Mouse (Mus musculus): ENCODE data around the gene Dedd2. TPM values are rescaled to one million over a fixed set of nuclear protein-coding genes. Genes with fewer than 3 reads are reported as not detected.

Dedd2 gene
- polyA plus RNA-seq, 1 experiment from 2014 or later, result 18.2 TPM

- no peak for ATAC-seq
- no peaks in the 10 kb centered on the region for H3K9me3 ChIP-seq (ENCODE audit: low read length)
- 56% methylated on average over 4 of the region's 4 CpGs for WGBS
- no peaks in the 10 kb centered on the region for H3K4me1 ChIP-seq (ENCODE audit: insufficient read depth, low read depth, low read length)
- H3K4me2 ChIP-seq (replicated peaks; ENCODE audit: low read depth, low read length), result no peak overlapping the region
- no peak overlapping the region for H3K4me3 ChIP-seq (ENCODE audit: low read depth, low read length)
- no peak for DNase-seq (ENCODE audit: low spot score)
- H3K36me3 ChIP-seq (ENCODE audit: insufficient read depth, low read length), result no peaks in the 10 kb centered on the region
- TF ChIP-seq EP300 (IDR thresholded peaks at IDR 0.05) (no peak), CTCF (IDR thresholded peaks at IDR 0.05) (no peak)
- H3K27me3 ChIP-seq (replicated peaks; ENCODE audit: insufficient read depth, low read length), result peaks cover 6% of the 10 kb centered on the region; the same call in 1 of the 2 replicates
- H3K9ac ChIP-seq (replicated peaks; ENCODE audit: low read depth), result no peak overlapping the region
- H3K27ac ChIP-seq (ENCODE audit: low read length), result no peak overlapping the region
Observed at GRCm38 (mm10) chr7:25154648-25155047, 65.8 kb downstream of the Dedd2 start.

DNA sequence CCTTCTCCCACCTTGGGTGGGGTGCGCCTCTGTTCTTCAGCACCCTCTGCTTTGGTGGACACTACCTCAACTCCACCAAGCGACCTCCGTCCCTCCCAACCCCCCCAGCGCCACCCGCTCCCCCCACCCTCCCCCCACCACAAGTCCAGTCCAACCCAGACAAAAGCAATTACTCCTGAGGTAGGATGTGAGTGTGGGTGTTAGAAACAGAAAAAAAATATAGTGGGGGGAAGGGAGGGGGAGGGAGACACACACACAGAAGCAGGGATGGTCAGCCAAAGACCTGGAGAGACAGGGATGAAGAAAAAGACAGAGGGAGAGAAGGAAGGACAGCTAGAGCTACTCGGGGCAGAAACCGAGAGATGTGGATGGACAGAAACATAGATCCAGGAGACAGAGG is 66.6 kb downstream of the Dedd2 start:
- Histone ChIP-seq H3K27ac (ENCODE audit: low read length) (no peak overlapping the region), H3K4me1 (ENCODE audit: insufficient read depth, low read depth, low read length) (no peaks in the 10 kb centered on the region), H3K4me2 (replicated peaks; ENCODE audit: low read depth, low read length) (no peak overlapping the region), H3K27me3 (replicated peaks; ENCODE audit: insufficient read depth, low read length) (peaks cover 6% of the 10 kb centered on the region; the same call in 1 of the 2 replicates), H3K4me3 (ENCODE audit: low read depth, low read length) (no peak overlapping the region), H3K36me3 (ENCODE audit: insufficient read depth, low read length) (no peaks in the 10 kb centered on the region), H3K9ac (replicated peaks; ENCODE audit: low read depth) (no peak overlapping the region), H3K9me3 (ENCODE audit: low read length) (no peaks in the 10 kb centered on the region)
- TF ChIP-seq EP300 (IDR thresholded peaks at IDR 0.05), result no peak
- TF ChIP-seq CTCF (IDR thresholded peaks at IDR 0.05), result no peak
- no peak for ATAC-seq
- WGBS, result 29% methylated on average over 7 of the region's 7 CpGs
- no peak for DNase-seq (ENCODE audit: low spot score)

- ATAC-seq, result no peak
- H3K4me1 ChIP-seq (ENCODE audit: insufficient read depth, low read depth, low read length), result no peaks in the 10 kb centered on the region
- H3K27me3 ChIP-seq (replicated peaks; ENCODE audit: insufficient read depth, low read length), result peaks cover 6% of the 10 kb centered on the region; the same call in 1 of the 2 replicates
Observed at GRCm38 (mm10) chr7:25151916-25152556, 68.4 kb downstream of the Dedd2 start.

GRCm38 (mm10) chr7:25151009-25151408 is 69.4 kb downstream of the Dedd2 start:
- ATAC-seq (no peak), DNase-seq (ENCODE audit: low spot score) (no peak)
- Histone ChIP-seq H3K9ac (replicated peaks; ENCODE audit: low read depth) (no peak overlapping the region), H3K36me3 (ENCODE audit: insufficient read depth, low read length) (no peaks in the 10 kb centered on the region), H3K4me2 (replicated peaks; ENCODE audit: low read depth, low read length) (no peak overlapping the region), H3K27me3 (replicated peaks; ENCODE audit: insufficient read depth, low read length) (peaks cover 6% of the 10 kb centered on the region; the same call in 1 of the 2 replicates), H3K27ac (ENCODE audit: low read length) (no peak overlapping the region), H3K4me3 (ENCODE audit: low read depth, low read length) (no peak overlapping the region), H3K9me3 (ENCODE audit: low read length) (no peaks in the 10 kb centered on the region), H3K4me1 (ENCODE audit: insufficient read depth, low read depth, low read length) (no peaks in the 10 kb centered on the region)
- WGBS, result 5% methylated on average over 7 of the region's 7 CpGs
- TF ChIP-seq CTCF (IDR thresholded peaks at IDR 0.05) (no peak), EP300 (IDR thresholded peaks at IDR 0.05) (no peak)

More at GRCm38 (mm10) chr7:25151916-25152556, 68.4 kb downstream of the Dedd2 start:
- DNase-seq (ENCODE audit: low spot score), result no peak
- no peak overlapping the region for H3K4me2 ChIP-seq (replicated peaks; ENCODE audit: low read depth, low read length)
- WGBS, result 45% methylated on average over 4 of the region's 10 CpGs
- TF ChIP-seq CTCF (IDR thresholded peaks at IDR 0.05) (no peak), EP300 (IDR thresholded peaks at IDR 0.05) (no peak)
- no peak overlapping the region for H3K27ac ChIP-seq (ENCODE audit: low read length)
- no peaks in the 10 kb centered on the region for H3K36me3 ChIP-seq (ENCODE audit: insufficient read depth, low read length)
- no peaks in the 10 kb centered on the region for H3K9me3 ChIP-seq (ENCODE audit: low read length)
- H3K4me3 ChIP-seq (ENCODE audit: low read depth, low read length), result no peak overlapping the region
- H3K9ac ChIP-seq (replicated peaks; ENCODE audit: low read depth), result no peak overlapping the region

DNA sequence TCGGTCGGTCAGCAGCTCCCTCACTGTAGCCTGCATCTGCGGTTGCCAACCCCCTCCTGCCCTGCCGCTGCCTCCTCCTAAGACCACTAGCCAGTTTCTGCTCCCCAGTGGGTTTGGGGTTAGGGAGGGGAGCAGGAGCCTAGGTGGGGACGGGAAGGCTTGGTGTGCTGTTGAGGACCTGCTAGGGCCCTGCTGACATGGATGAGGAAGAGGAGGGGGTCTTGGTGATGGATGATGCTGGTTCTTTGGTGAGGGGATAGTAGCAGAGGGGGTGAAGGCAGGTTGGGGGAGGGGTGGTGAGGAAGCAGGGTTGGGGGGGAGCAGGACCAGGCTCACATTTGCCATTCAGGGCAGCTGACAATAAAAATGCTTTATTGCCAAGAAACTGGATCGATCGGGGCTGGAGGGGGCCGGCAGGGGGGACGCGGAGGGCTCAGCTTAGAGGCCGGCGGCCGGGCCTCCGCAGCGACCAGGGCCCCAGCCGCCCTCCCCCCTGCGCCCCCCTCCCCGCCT is 70.2 kb downstream of the Dedd2 start:
- TF ChIP-seq CTCF (IDR thresholded peaks at IDR 0.05) (no peak), EP300 (IDR thresholded peaks at IDR 0.05) (no peak)
- Histone ChIP-seq H3K9ac (replicated peaks; ENCODE audit: low read depth) (no peak overlapping the region), H3K27me3 (replicated peaks; ENCODE audit: insufficient read depth, low read length) (peaks cover 6% of the 10 kb centered on the region; the same call in 1 of the 2 replicates), H3K4me1 (ENCODE audit: insufficient read depth, low read depth, low read length) (no peaks in the 10 kb centered on the region), H3K9me3 (ENCODE audit: low read length) (no peaks in the 10 kb centered on the region), H3K4me3 (ENCODE audit: low read depth, low read length) (no peak overlapping the region), H3K36me3 (ENCODE audit: insufficient read depth, low read length) (no peaks in the 10 kb centered on the region), H3K27ac (ENCODE audit: low read length) (no peak overlapping the region), H3K4me2 (replicated peaks; ENCODE audit: low read depth, low read length) (no peak overlapping the region)
- DNase-seq (ENCODE audit: low spot score), result no peak
- ATAC-seq, result no peak
- 0% methylated on average over 5 of the region's 18 CpGs for WGBS

Small RNAs within 50 kb of the gene (microRNA-seq; reads per million reads assigned to microRNA genes)
- not detected for gene Mir7048

Other genes starting within 250 kb of the Dedd2 start
- gene Rabac1, start 247.9 kb downstream of the Dedd2 start, polyA plus RNA-seq (2015; fragmentation: Nextera tagmentation; extraction: Ambion mirVana), result 488 and 561 TPM in 2 replicates
- gene Atp1a3, start 214.7 kb downstream of the Dedd2 start, polyA plus RNA-seq (2015; fragmentation: Nextera tagmentation; extraction: Ambion mirVana), result 0.57 and 0.73 TPM in 2 replicates
- 1.9 and 2.9 TPM in 2 replicates for gene Grik5, start 148.3 kb downstream of the Dedd2 start, polyA plus RNA-seq (2015; fragmentation: Nextera tagmentation; extraction: Ambion mirVana)
- gene Zfp574, start 148.0 kb downstream of the Dedd2 start, polyA plus RNA-seq (2015; fragmentation: Nextera tagmentation; extraction: Ambion mirVana), result 19.8 and 20.1 TPM in 2 replicates
- gene Pou2f2, start 40.9 kb downstream of the Dedd2 start, polyA plus RNA-seq (2015; fragmentation: Nextera tagmentation; extraction: Ambion mirVana), result 0.98 and 1.4 TPM in 2 replicates
- gene Zfp526, start 810 bp upstream of the Dedd2 start, polyA plus RNA-seq (2015; fragmentation: Nextera tagmentation; extraction: Ambion mirVana), result 1.6 and 2.2 TPM in 2 replicates
- gene Gsk3a, start 17.2 kb upstream of the Dedd2 start, polyA plus RNA-seq (2015; fragmentation: Nextera tagmentation; extraction: Ambion mirVana), result 6.7 and 6.8 TPM in 2 replicates
- gene Erf, start 30.1 kb upstream of the Dedd2 start, polyA plus RNA-seq (2015; fragmentation: Nextera tagmentation; extraction: Ambion mirVana), result 8.7 and 10.3 TPM in 2 replicates
- 26.5 and 31.9 TPM in 2 replicates for gene Cic, start 47.1 kb upstream of the Dedd2 start, polyA plus RNA-seq (2015; fragmentation: Nextera tagmentation; extraction: Ambion mirVana)
- gene Pafah1b3, start 77.4 kb upstream of the Dedd2 start, polyA plus RNA-seq (2015; fragmentation: Nextera tagmentation; extraction: Ambion mirVana), result 83.8 and 87.1 TPM in 2 replicates
- not detected in 2 replicates for gene Prr19, start 80.8 kb upstream of the Dedd2 start, polyA plus RNA-seq (2015; fragmentation: Nextera tagmentation; extraction: Ambion mirVana)
- 0.08 TPM in 1 of 2 replicates, not detected in the other for gene Tmem145, start 85.5 kb upstream of the Dedd2 start, polyA plus RNA-seq (2015; fragmentation: Nextera tagmentation; extraction: Ambion mirVana)
- gene Megf8, start 96.5 kb upstream of the Dedd2 start, polyA plus RNA-seq (2015; fragmentation: Nextera tagmentation; extraction: Ambion mirVana), result 5.6 and 6.3 TPM in 2 replicates
- gene Cnfn, start 149.1 kb upstream of the Dedd2 start, polyA plus RNA-seq (2015; fragmentation: Nextera tagmentation; extraction: Ambion mirVana), result not detected in 2 replicates
- gene Lipe, start 178.1 kb upstream of the Dedd2 start, polyA plus RNA-seq (2015; fragmentation: Nextera tagmentation; extraction: Ambion mirVana), result 19.8 and 21.4 TPM in 2 replicates
- gene Cxcl17, start 192.3 kb upstream of the Dedd2 start, polyA plus RNA-seq (2015; fragmentation: Nextera tagmentation; extraction: Ambion mirVana), result 31.9 and 38.1 TPM in 2 replicates